Mouse (Mus musculus) urinary bladder, adult 18-20 months (tissue): ENCODE measurements around the gene Ctrb1.
"Not testable (repeated sequence)": the region's sequence is repeated elsewhere in the genome, so short reads cannot be mapped to it uniquely, and the experiment has no call there.

Experiments
- DNase-seq, 2 experiments: peaks; one replicate each; pipeline ENCODE4 v3.0.0; 2022; ENCODE audit warnings: low spot score in 2 of 2, mixed read lengths in 2 of 2

The Ctrb1 gene

GRCm38 (mm10) chr8:111680423-111681028, 10.3 kb downstream of the Ctrb1 start:
- no peak for DNase-seq

GRCm38 (mm10) chr8:111678848-111679247, 12.0 kb downstream of the Ctrb1 start:
- DNase-seq = no peak

- peak in 1 of 2 experiments; percentile 25 for DNase-seq
Measured at GRCm38 (mm10) chr8:111678111-111678510, 12.7 kb downstream of the Ctrb1 start.

- no peak for DNase-seq
Measured at GRCm38 (mm10) chr8:111676237-111676636, 14.6 kb downstream of the Ctrb1 start.

- DNase-seq = no peak
Measured at GRCm38 (mm10) chr8:111666751-111667150, 24.1 kb downstream of the Ctrb1 start.

- DNase-seq = peak; percentile 60 to 85
Measured at GRCm38 (mm10) chr8:111662473-111662872, 28.3 kb downstream of the Ctrb1 start.

GRCm38 (mm10) chr8:111658819-111659423, 31.9 kb downstream of the Ctrb1 start:
- no peak for DNase-seq

- DNase-seq = no peak
Measured at GRCm38 (mm10) chr8:111657312-111657854, 33.4 kb downstream of the Ctrb1 start.

GRCm38 (mm10) chr8:111653524-111653923, 37.3 kb downstream of the Ctrb1 start:
- DNase-seq = no peak

GRCm38 (mm10) chr8:111650651-111651050, 40.2 kb downstream of the Ctrb1 start:
- DNase-seq = no peak

GRCm38 (mm10) chr8:111648834-111649233, 42.0 kb downstream of the Ctrb1 start:
- DNase-seq = no peak

GRCm38 (mm10) chr8:111645715-111646114, 45.1 kb downstream of the Ctrb1 start:
- DNase-seq = no peak

GRCm38 (mm10) chr8:111644286-111645051, 46.3 kb downstream of the Ctrb1 start:
- not testable (repeated sequence) for DNase-seq

GRCm38 (mm10) chr8:111643264-111644141, 47.3 kb downstream of the Ctrb1 start, which contains the start of gene Zfp1:
Gene Zfp1 (plus strand): TSS chr8:111643401.
- DNase-seq = peak; percentile 85

- no peak for DNase-seq
Measured at GRCm38 (mm10) chr8:111642939-111643263, 47.9 kb downstream of the Ctrb1 start.

- DNase-seq = peak in 1 of 2 experiments; percentile 20
Measured at GRCm38 (mm10) chr8:111642496-111642895, 48.3 kb downstream of the Ctrb1 start.

- no peak for DNase-seq
Measured at GRCm38 (mm10) chr8:111641064-111641463, 49.7 kb downstream of the Ctrb1 start.

- peak in 1 of 2 experiments; percentile 21 for DNase-seq
Measured at GRCm38 (mm10) chr8:111638086-111638485, 52.7 kb downstream of the Ctrb1 start.
